Mouse (Mus musculus): ENCODE data around the gene Gsdmc4. TPM values are rescaled to one million over a fixed set of nuclear protein-coding genes. Genes with fewer than 3 reads are reported as not detected.

The Gsdmc4 gene
- total and polyA plus RNA-seq, 3 experiments, result 0.15 TPM; not detected in 2

DNA sequence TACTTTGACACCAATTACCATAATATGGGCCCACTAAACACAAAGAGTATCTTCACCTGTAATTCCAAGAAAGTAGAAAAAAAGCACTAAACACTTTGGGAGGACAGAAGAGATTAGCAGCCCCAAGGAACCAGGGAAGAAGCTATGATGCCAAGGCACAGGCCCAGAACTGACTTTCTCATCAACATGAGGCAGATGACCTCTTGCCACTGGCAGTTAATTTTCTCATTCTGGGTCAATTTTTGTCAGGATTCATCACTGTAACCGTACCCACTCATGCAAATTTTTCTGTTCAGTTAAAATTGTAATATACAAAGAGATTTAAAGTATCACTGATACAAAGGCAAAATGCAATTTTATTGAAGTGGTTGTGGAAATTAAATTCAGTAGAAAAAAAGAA is 29.1 kb upstream of the Gsdmc4 start:
- TF ChIP-seq ZC3H11A (IDR thresholded peaks at IDR 0.05; ENCODE audit: low read depth, low read length) (no peak), USF2 (IDR thresholded peaks at IDR 0.05; ENCODE audit: borderline replicate concordance in 1 of 2, insufficient read depth in 1 of 2, low read depth in 1 of 2, low read length in 2 of 2) (no peak), MYC (IDR thresholded peaks at IDR 0.05; ENCODE audit: low read depth, low read length) (no peak), GABPA (IDR thresholded peaks at IDR 0.05; ENCODE audit: low read depth, low read length) (no peak), HCFC1 (IDR thresholded peaks at IDR 0.05; ENCODE audit: low read depth, low read length) (no peak), UBTF (IDR thresholded peaks at IDR 0.05; ENCODE audit: borderline replicate concordance, insufficient read depth, low read depth, low read length) (no peak), MXI1 (IDR thresholded peaks at IDR 0.05; ENCODE audit: low read depth, low read length) (no peak), CHD1 (IDR thresholded peaks at IDR 0.05; ENCODE audit: low read depth, low read length) (no peak), KAT2A (conservative IDR thresholded peaks at IDR 0.05; ENCODE audit: low read depth, low read length) (no peak), GATA1 (IDR thresholded peaks at IDR 0.05; ENCODE audit: low read depth, low read length) (no peak), TCF12 (IDR thresholded peaks at IDR 0.05; ENCODE audit: low read depth, low read length) (no peak), ZNF384 (IDR thresholded peaks at IDR 0.05; ENCODE audit: low read depth, low read length) (no peak), ELF1 (IDR thresholded peaks at IDR 0.05; ENCODE audit: low read depth, low read length) (no peak), E2F4 (IDR thresholded peaks at IDR 0.05; ENCODE audit: borderline replicate concordance, low read depth, low read length) (no peak), MYB (IDR thresholded peaks at IDR 0.05; ENCODE audit: low read depth, low read length) (no peak), BHLHE40 (IDR thresholded peaks at IDR 0.05; ENCODE audit: borderline replicate concordance, low read depth, low read length) (no peak)
- peaks cover 2 to 74% of the 10 kb centered on the region in 2 experiments; a peak in 3 of 4 replicates for H3K36me3 ChIP-seq (ENCODE audit: control insufficient read depth in 1 of 2, insufficient read depth in 2 of 2, low read length in 2 of 2)

GRCm38 (mm10) chr15:63932656-63933055 is 20.6 kb upstream of the Gsdmc4 start:
- Histone ChIP-seq H3K9ac (ENCODE audit: control insufficient read depth, low read depth, low read length, poor library complexity, severe bottlenecking) (no peak overlapping the region), H3K9me3 (replicated peaks; ENCODE audit: insufficient read depth, low read length) (no peaks in the 10 kb centered on the region), H3K79me2 (ENCODE audit: control insufficient read depth, insufficient read depth, low read length, poor library complexity) (no peaks in the 10 kb centered on the region), H3K4me3 (ENCODE audit: control insufficient read depth in 1 of 2, insufficient read depth in 1 of 2, low read depth in 2 of 2, low read length in 2 of 2) (no peak overlapping the region), H3K36me3 (ENCODE audit: control insufficient read depth in 1 of 2, insufficient read depth in 2 of 2, low read length in 2 of 2) (peaks cover 4 to 50% of the 10 kb centered on the region in 2 experiments; a peak in 3 of 4 replicates), H3K4me1 (ENCODE audit: control insufficient read depth in 1 of 2, insufficient read depth in 2 of 2, low read length in 2 of 2) (no peaks in the 10 kb centered on the region), H3K27ac (ENCODE audit: control insufficient read depth, low read depth, low read length) (no peak overlapping the region), H3K27me3 (ENCODE audit: control insufficient read depth in 1 of 2, insufficient read depth in 2 of 2, low read length in 2 of 2) (no peaks in the 10 kb centered on the region)
- TF ChIP-seq HCFC1 (IDR thresholded peaks at IDR 0.05; ENCODE audit: low read depth, low read length) (no peak), TAL1 (IDR thresholded peaks at IDR 0.05; ENCODE audit: low read length) (no peak), ZNF384 (IDR thresholded peaks at IDR 0.05; ENCODE audit: low read depth, low read length) (no peak), KAT2A (conservative IDR thresholded peaks at IDR 0.05; ENCODE audit: low read depth, low read length) (no peak)
- DNase-seq (ENCODE audit: low read depth, low spot score), result no peak

More for the DNA sequence above, 29.1 kb upstream of the Gsdmc4 start:
- Histone ChIP-seq H3K9ac (ENCODE audit: control insufficient read depth, low read depth, low read length, poor library complexity, severe bottlenecking) (no peak overlapping the region), H3K9me3 (replicated peaks; ENCODE audit: insufficient read depth, low read length) (no peaks in the 10 kb centered on the region), H3K79me2 (ENCODE audit: control insufficient read depth, insufficient read depth, low read length, poor library complexity) (no peaks in the 10 kb centered on the region), H3K4me1 (ENCODE audit: control insufficient read depth in 1 of 2, insufficient read depth in 2 of 2, low read length in 2 of 2) (no peaks in the 10 kb centered on the region), H3K4me3 (ENCODE audit: control insufficient read depth in 1 of 2, insufficient read depth in 1 of 2, low read depth in 2 of 2, low read length in 2 of 2) (no peak overlapping the region), H3K27me3 (ENCODE audit: control insufficient read depth in 1 of 2, insufficient read depth in 2 of 2, low read length in 2 of 2) (no peaks in the 10 kb centered on the region), H3K27ac (ENCODE audit: control insufficient read depth, low read depth, low read length) (no peak overlapping the region)
- DNase-seq (ENCODE audit: low read depth, low spot score), result no peak

Measured in MEL (cell line).